Mouse (Mus musculus): ENCODE measurements at regions not wholly inside any gene's neighbourhood (a gene's known extent, or its start where the extent isn't known, plus 50 kb on each side); places are given as distances from the start of the nearest gene placed in this dataset.

GRCm38 (mm10) chr5:37980692-37981091, 57.9 kb upstream of the Stx18 start:
- no peak overlapping the region for H3K4me2 ChIP-seq (ENCODE audit: low read length)
- H3K27me3 ChIP-seq (ENCODE audit: control insufficient read depth, insufficient read depth, low read depth, low read length): no peaks in the 10 kb centered on the region; the same call in 1 of the 2 replicates
- 82% methylated on average over 3 of the region's 3 CpGs for WGBS
- H3K9ac ChIP-seq (ENCODE audit: low read depth, low read length): no peak overlapping the region
- H3K36me3 ChIP-seq (ENCODE audit: control insufficient read depth, insufficient read depth, low read length): no peaks in the 10 kb centered on the region
- no peaks in the 10 kb centered on the region for H3K4me1 ChIP-seq (ENCODE audit: control insufficient read depth, insufficient read depth, low read length)
- no peaks in the 10 kb centered on the region for H3K9me3 ChIP-seq (replicated peaks; ENCODE audit: control insufficient read depth, low read length, poor library complexity, severe bottlenecking)
- no peak for ATAC-seq
- no peak overlapping the region for H3K4me3 ChIP-seq (ENCODE audit: low read depth, low read length)
- no peak overlapping the region for H3K27ac ChIP-seq (ENCODE audit: low read length)

- 68% methylated on average over 4 of the region's 4 CpGs for WGBS
- ATAC-seq: no peak
- Histone ChIP-seq H3K9ac (ENCODE audit: low read depth, low read length) (no peak overlapping the region), H3K36me3 (ENCODE audit: control insufficient read depth, insufficient read depth, low read length) (no peaks in the 10 kb centered on the region), H3K9me3 (replicated peaks; ENCODE audit: control insufficient read depth, low read length, poor library complexity, severe bottlenecking) (no peaks in the 10 kb centered on the region), H3K4me2 (ENCODE audit: low read length) (no peak overlapping the region), H3K27me3 (ENCODE audit: control insufficient read depth, insufficient read depth, low read depth, low read length) (no peaks in the 10 kb centered on the region; the same call in 1 of the 2 replicates), H3K4me3 (ENCODE audit: low read depth, low read length) (no peak overlapping the region), H3K27ac (ENCODE audit: low read length) (no peak overlapping the region), H3K4me1 (ENCODE audit: control insufficient read depth, insufficient read depth, low read length) (no peaks in the 10 kb centered on the region)
These were observed 61.6 kb upstream of the Stx18 start for GRCm38 (mm10) chr5:37976943-37977434.

GRCm38 (mm10) chr5:37972980-37973545, 65.5 kb upstream of the Stx18 start:
- Histone ChIP-seq H3K27ac (ENCODE audit: low read length) (no peak overlapping the region), H3K4me2 (ENCODE audit: low read length) (no peak overlapping the region), H3K4me1 (ENCODE audit: control insufficient read depth, insufficient read depth, low read length) (peaks cover 5% of the 10 kb centered on the region; the same call in 1 of the 2 replicates), H3K36me3 (ENCODE audit: control insufficient read depth, insufficient read depth, low read length) (no peaks in the 10 kb centered on the region), H3K4me3 (ENCODE audit: low read depth, low read length) (no peak overlapping the region), H3K9ac (ENCODE audit: low read depth, low read length) (no peak overlapping the region), H3K27me3 (ENCODE audit: control insufficient read depth, insufficient read depth, low read depth, low read length) (peaks cover 17% of the 10 kb centered on the region), H3K9me3 (replicated peaks; ENCODE audit: control insufficient read depth, low read length, poor library complexity, severe bottlenecking) (no peaks in the 10 kb centered on the region)
- no peak for ATAC-seq
- 77% methylated on average over 7 of the region's 7 CpGs for WGBS

- Histone ChIP-seq H3K9ac (ENCODE audit: low read depth, low read length) (no peak overlapping the region), H3K4me2 (ENCODE audit: low read length) (no peak overlapping the region), H3K27ac (ENCODE audit: low read length) (no peak overlapping the region), H3K4me1 (ENCODE audit: control insufficient read depth, insufficient read depth, low read length) (peaks cover 12% of the 10 kb centered on the region; the same call in 1 of the 2 replicates), H3K27me3 (ENCODE audit: control insufficient read depth, insufficient read depth, low read depth, low read length) (peaks cover 31% of the 10 kb centered on the region), H3K4me3 (ENCODE audit: low read depth, low read length) (no peak overlapping the region), H3K9me3 (replicated peaks; ENCODE audit: control insufficient read depth, low read length, poor library complexity, severe bottlenecking) (no peaks in the 10 kb centered on the region), H3K36me3 (ENCODE audit: control insufficient read depth, insufficient read depth, low read length) (no peaks in the 10 kb centered on the region)
- 80% methylated on average over 11 of the region's 11 CpGs for WGBS
- no peak for ATAC-seq
These were observed 66.8 kb upstream of the Stx18 start for GRCm38 (mm10) chr5:37971724-37972123.

GRCm38 (mm10) chr5:37968596-37968995, 69.9 kb upstream of the Stx18 start:
- Histone ChIP-seq H3K9me3 (replicated peaks; ENCODE audit: control insufficient read depth, low read length, poor library complexity, severe bottlenecking) (no peaks in the 10 kb centered on the region), H3K4me2 (ENCODE audit: low read length) (no peak overlapping the region), H3K27me3 (ENCODE audit: control insufficient read depth, insufficient read depth, low read depth, low read length) (peaks cover 42% of the 10 kb centered on the region), H3K4me3 (ENCODE audit: low read depth, low read length) (no peak overlapping the region), H3K27ac (ENCODE audit: low read length) (no peak overlapping the region), H3K4me1 (ENCODE audit: control insufficient read depth, insufficient read depth, low read length) (peaks cover 12% of the 10 kb centered on the region; the same call in 1 of the 2 replicates), H3K36me3 (ENCODE audit: control insufficient read depth, insufficient read depth, low read length) (no peaks in the 10 kb centered on the region), H3K9ac (ENCODE audit: low read depth, low read length) (no peak overlapping the region)
- WGBS: 6% methylated on average over 10 of the region's 10 CpGs
- ATAC-seq: no peak

- no peaks in the 10 kb centered on the region for H3K9me3 ChIP-seq (replicated peaks; ENCODE audit: control insufficient read depth, low read length, poor library complexity, severe bottlenecking)
- no peak overlapping the region for H3K4me3 ChIP-seq (ENCODE audit: low read depth, low read length)
- ATAC-seq: no peak
- peaks cover 12% of the 10 kb centered on the region; the same call in 1 of the 2 replicates for H3K4me1 ChIP-seq (ENCODE audit: control insufficient read depth, insufficient read depth, low read length)
- no peaks in the 10 kb centered on the region for H3K36me3 ChIP-seq (ENCODE audit: control insufficient read depth, insufficient read depth, low read length)
- H3K4me2 ChIP-seq (ENCODE audit: low read length): peak overlapping the region; percentile 10; the same call in 1 of the 2 replicates
- no peak overlapping the region for H3K27ac ChIP-seq (ENCODE audit: low read length)
- H3K27me3 ChIP-seq (ENCODE audit: control insufficient read depth, insufficient read depth, low read depth, low read length): peaks cover 42% of the 10 kb centered on the region
- H3K9ac ChIP-seq (ENCODE audit: low read depth, low read length): no peak overlapping the region
- WGBS: 7% methylated on average over 14 of the region's 14 CpGs
These were observed 70.6 kb upstream of the Stx18 start for GRCm38 (mm10) chr5:37967914-37968375.

- no peak for ATAC-seq
- WGBS: 7% methylated on average over 23 of the region's 23 CpGs
- Histone ChIP-seq H3K27me3 (ENCODE audit: control insufficient read depth, insufficient read depth, low read depth, low read length) (peaks cover 42% of the 10 kb centered on the region), H3K36me3 (ENCODE audit: control insufficient read depth, insufficient read depth, low read length) (no peaks in the 10 kb centered on the region), H3K4me1 (ENCODE audit: control insufficient read depth, insufficient read depth, low read length) (peaks cover 12% of the 10 kb centered on the region; the same call in 1 of the 2 replicates), H3K4me3 (ENCODE audit: low read depth, low read length) (no peak overlapping the region), H3K27ac (ENCODE audit: low read length) (no peak overlapping the region), H3K9me3 (replicated peaks; ENCODE audit: control insufficient read depth, low read length, poor library complexity, severe bottlenecking) (no peaks in the 10 kb centered on the region), H3K9ac (ENCODE audit: low read depth, low read length) (no peak overlapping the region), H3K4me2 (ENCODE audit: low read length) (no peak overlapping the region)
These were observed 71.2 kb upstream of the Stx18 start for GRCm38 (mm10) chr5:37967106-37967913.

- WGBS: 68% methylated on average over 8 of the region's 8 CpGs
- no peak overlapping the region for H3K4me2 ChIP-seq (ENCODE audit: low read length)
- ATAC-seq: no peak
- peaks cover 12% of the 10 kb centered on the region; the same call in 1 of the 2 replicates for H3K4me1 ChIP-seq (ENCODE audit: control insufficient read depth, insufficient read depth, low read length)
- no peaks in the 10 kb centered on the region; the same call in 1 of the 2 replicates for H3K9me3 ChIP-seq (replicated peaks; ENCODE audit: control insufficient read depth, low read length, poor library complexity, severe bottlenecking)
- no peaks in the 10 kb centered on the region for H3K36me3 ChIP-seq (ENCODE audit: control insufficient read depth, insufficient read depth, low read length)
- H3K27ac ChIP-seq (ENCODE audit: low read length): no peak overlapping the region
- no peak overlapping the region for H3K4me3 ChIP-seq (ENCODE audit: low read depth, low read length)
- no peak overlapping the region for H3K9ac ChIP-seq (ENCODE audit: low read depth, low read length)
- H3K27me3 ChIP-seq (ENCODE audit: control insufficient read depth, insufficient read depth, low read depth, low read length): peaks cover 30% of the 10 kb centered on the region
These were observed 74.9 kb upstream of the Stx18 start for GRCm38 (mm10) chr5:37963688-37964087.

- Histone ChIP-seq H3K9ac (ENCODE audit: low read depth, low read length) (no peak overlapping the region), H3K4me2 (ENCODE audit: low read length) (no peak overlapping the region), H3K4me1 (ENCODE audit: control insufficient read depth, insufficient read depth, low read length) (peaks cover 1% of the 10 kb centered on the region; the same call in 1 of the 2 replicates), H3K27me3 (ENCODE audit: control insufficient read depth, insufficient read depth, low read depth, low read length) (peaks cover 19% of the 10 kb centered on the region), H3K27ac (ENCODE audit: low read length) (no peak overlapping the region), H3K9me3 (replicated peaks; ENCODE audit: control insufficient read depth, low read length, poor library complexity, severe bottlenecking) (no peaks in the 10 kb centered on the region; the same call in 1 of the 2 replicates), H3K36me3 (ENCODE audit: control insufficient read depth, insufficient read depth, low read length) (no peaks in the 10 kb centered on the region), H3K4me3 (ENCODE audit: low read depth, low read length) (no peak overlapping the region)
- WGBS: 41% methylated on average over 3 of the region's 3 CpGs
- ATAC-seq: no peak
These were observed 76.0 kb upstream of the Stx18 start for GRCm38 (mm10) chr5:37962513-37962912.

Data from midbrain, embryonic 16.5 days (tissue).